Mouse (Mus musculus) central nervous system, embryonic 11.5 days (tissue): Measurements from ENCODE around the gene Ankar. TPM values are rescaled to one million over a fixed set of nuclear protein-coding genes. Genes with fewer than 3 reads are reported as not detected.

Experiments used
- polyA plus RNA-seq: library from polyadenylated mRNA; depleted of rRNA; stranded (reverse); fragments of >200 nt; gene quantifications from 2 replicates; pipeline ENCODE4 v1.2.3, GENCODE M21; 2012; rRNA removed

Ankar gene
- 0.01 TPM in 1 of 2 replicates, not detected in the other for polyA plus RNA-seq

DNA sequence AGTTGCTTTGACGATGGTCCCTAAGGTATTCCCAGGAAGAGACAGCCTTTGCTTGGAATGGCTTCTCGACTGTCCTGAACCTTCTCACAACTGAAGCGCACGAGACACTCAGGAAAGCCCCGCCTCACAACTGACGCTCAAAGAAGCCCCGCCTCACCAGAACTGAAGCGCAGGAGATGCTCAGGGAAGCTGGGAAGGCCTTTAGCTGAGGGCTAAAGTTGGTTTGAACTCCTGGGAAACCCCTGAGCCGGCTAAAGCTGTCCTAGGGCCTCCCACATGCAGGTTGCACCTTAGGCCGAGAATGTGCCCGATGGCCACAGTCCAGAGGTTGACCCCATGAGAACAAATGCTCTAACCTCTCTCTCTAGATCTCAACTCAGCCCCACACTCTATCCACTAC lies at the start of gene Ankar:
Ankar (minus strand) TSS at position 101 of the 400 bp plus-strand sequence.

DNA sequence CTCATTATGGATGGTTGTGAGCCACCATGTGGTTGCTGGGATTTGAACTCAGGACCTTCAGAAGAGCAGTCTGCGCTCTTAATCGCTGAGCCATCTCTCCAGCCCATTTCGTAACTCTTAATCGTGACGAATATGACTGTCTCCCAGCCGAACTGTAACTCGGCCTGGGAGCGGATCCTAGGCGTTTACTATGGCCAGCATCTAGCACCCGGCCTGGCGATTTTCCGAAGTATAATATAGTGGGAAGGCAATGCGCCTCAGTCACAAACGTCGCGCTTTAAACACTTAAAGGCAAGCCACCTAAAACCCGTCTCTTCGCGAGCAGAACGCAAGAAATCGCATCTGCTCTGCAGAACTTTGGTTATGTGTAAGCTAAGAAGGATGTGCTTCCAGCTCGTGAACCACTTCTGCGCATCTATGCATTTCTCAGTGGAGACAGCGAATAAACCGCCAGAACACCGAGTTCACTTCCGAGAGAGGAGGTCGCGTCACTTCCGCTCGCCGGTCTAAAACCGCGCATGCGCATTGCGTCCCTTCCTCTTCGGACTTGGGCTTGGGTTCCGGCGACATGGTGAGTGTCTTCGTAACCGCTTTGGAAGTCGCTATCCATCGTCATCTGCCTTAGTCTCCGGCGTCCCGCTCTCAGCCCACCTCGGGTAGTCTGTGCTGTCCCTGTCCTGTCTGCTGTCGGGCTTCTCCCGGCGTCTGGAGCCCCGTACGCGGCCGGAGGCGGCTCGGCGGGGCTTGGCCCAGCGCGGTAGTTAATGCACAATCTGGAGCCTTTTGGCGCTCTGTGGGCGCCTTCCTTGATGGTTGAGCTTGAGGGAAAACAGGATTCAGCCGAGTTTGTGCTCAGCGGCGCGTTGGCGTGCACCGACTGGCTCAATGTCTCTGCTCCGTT lies 10.6 kb upstream of the Ankar start, which contains the start of gene Rpl37a:
Rpl37a (plus strand) TSS at position 538 of the 901 bp plus-strand sequence.

Other genes starting within 250 kb of the Ankar start
- 0.53 and 1.1 TPM in 2 replicates for gene March4, start 163.6 kb downstream of the Ankar start, polyA plus RNA-seq
- 33.2 and 40.6 TPM in 2 replicates for gene Smarcal1, start 117.3 kb downstream of the Ankar start, polyA plus RNA-seq
- 1,601 and 1,988 TPM in 2 replicates for gene Rpl37a, start 10.7 kb upstream of the Ankar start, polyA plus RNA-seq
- 277 and 476 TPM in 2 replicates for gene Igfbp2, start 123.9 kb upstream of the Ankar start, polyA plus RNA-seq
- 57.0 and 193 TPM in 2 replicates for gene Igfbp5, start 174.3 kb upstream of the Ankar start, polyA plus RNA-seq